Mouse (Mus musculus): Measurements from ENCODE around the gene Hipk1.

The Hipk1 gene

GRCm38 (mm10) chr3:103777940-103778339 lies 13.4 kb downstream of the Hipk1 start:
- ChIA-PET POLR2A (interaction anchor here in 2 of 4 experiments (0.6 to 14.2 kb wide), 7 partner anchors 9 to 224 kb away, joined by 3 to 166 read pairs (median 4); partner anchors contain the start of gene Hipk1 (in 1 of the 2)), CTCF (no interaction called here)

- ChIA-PET POLR2A (interaction anchor here in 2 of 4 experiments (1.2 to 14.2 kb wide), 11 partner anchors 9 to 140 kb away, joined by 3 to 166 read pairs (median 5); partner anchors contain the start of genes Ap4b1 (in 1 of the 2), Dclre1b (in 1 of the 2), Gm43064 (in 1 of the 2) and Hipk1 (in 1 of the 2)), CTCF (no interaction called here)
Measured at GRCm38 (mm10) chr3:103774009-103774408, 17.4 kb downstream of the Hipk1 start.

GRCm38 (mm10) chr3:103773508-103773907 lies 17.9 kb downstream of the Hipk1 start:
- ChIA-PET POLR2A (interaction anchor here (0.5 to 14.2 kb wide), 15 partner anchors 9 to 1849 kb away, joined by 3 to 166 read pairs (median 5); partner anchors contain the start of genes Ap4b1 (in 1 of the 4), Dclre1b (in 1 of the 4), Gm43064 (in 1 of the 4) and Hipk1 (in 1 of the 4)), CTCF (no interaction called here)

GRCm38 (mm10) chr3:103772846-103773245 lies 18.5 kb downstream of the Hipk1 start:
- ChIA-PET CTCF (no interaction called here), POLR2A (interaction anchor here (0.5 to 14.2 kb wide), 16 partner anchors 8 to 1848 kb away, joined by 3 to 166 read pairs (median 4); partner anchors contain the start of genes Ap4b1 (in 2 of the 4), Dclre1b (in 2 of the 4), Gm43064 (in 2 of the 4) and Hipk1 (in 1 of the 4))

- CTCF ChIA-PET = interaction anchor here in 2 of 4 experiments (0.6 to 2.0 kb wide), 4 partner anchors 10 to 34 kb away, joined by 3 to 9 read pairs (median 4); partner anchors contain the start of gene Olfml3 (in 1 of the 2)
Measured at GRCm38 (mm10) chr3:103771531-103772130, 19.7 kb downstream of the Hipk1 start.

GRCm38 (mm10) chr3:103766789-103767188 lies 24.6 kb downstream of the Hipk1 start:
- CTCF ChIA-PET = no interaction called here
- POLR2A ChIA-PET = interaction anchor here in 1 of 4 experiments (2.3 to 14.2 kb wide), 2 partner anchors 12 to 21 kb away, joined by 24 to 166 read pairs; partner anchors contain the start of gene Hipk1

More at GRCm38 (mm10) chr3:103771531-103772130, 19.7 kb downstream of the Hipk1 start:
- POLR2A ChIA-PET = interaction anchor here (0.6 to 14.2 kb wide), 26 partner anchors 8 to 626 kb away, joined by 3 to 166 read pairs (median 4); partner anchors contain the start of genes Ap4b1 (in 3 of the 4), Gm43064 (in 3 of the 4), Rsbn1 (in 3 of the 4) and Dclre1b (in 2 of the 4)

GRCm38 (mm10) chr3:103759261-103759970 lies 31.9 kb downstream of the Hipk1 start:
- CTCF ChIA-PET = interaction anchor here in 1 of 4 experiments (0.5 kb wide), 1 partner anchor 103 kb away, joined by 6 read pairs; no protein-coding TSS in a partner anchor
- POLR2A ChIA-PET = interaction anchor here in 1 of 4 experiments (1.3 to 2.4 kb wide), 5 partner anchors 13 to 129 kb away, joined by 3 to 14 read pairs (median 4); partner anchors contain the start of genes Ap4b1, Dclre1b and Gm43064

- POLR2A ChIA-PET = interaction anchor here in 1 of 4 experiments (0.6 to 2.4 kb wide), 4 partner anchors 14 to 418 kb away, joined by 3 to 14 read pairs (median 6); partner anchors contain the start of genes Ap4b1, Dclre1b and Gm43064
- CTCF ChIA-PET = no interaction called here
Measured at GRCm38 (mm10) chr3:103758456-103758855, 32.9 kb downstream of the Hipk1 start.

GRCm38 (mm10) chr3:103756920-103757319 lies 34.4 kb downstream of the Hipk1 start:
- ChIA-PET POLR2A (interaction anchor here in 2 of 4 experiments (1.0 to 1.7 kb wide), 5 partner anchors 7 to 157 kb away, joined by 4 read pairs; partner anchors contain the start of gene Rsbn1 (in 2 of the 2)), CTCF (interaction anchor here in 2 of 4 experiments (0.6 to 1.3 kb wide), 3 partner anchors 12 to 53 kb away, joined by 4 to 8 read pairs (median 7); partner anchors contain the start of gene Olfml3 (in 1 of the 2))

- ChIA-PET CTCF (no interaction called here), POLR2A (interaction anchor here in 1 of 4 experiments (0.6 to 1.5 kb wide), 5 partner anchors 9 to 159 kb away, joined by 3 to 4 read pairs (median 4); partner anchors contain the start of gene Rsbn1)
Measured at GRCm38 (mm10) chr3:103755351-103755750, 36.0 kb downstream of the Hipk1 start.

- ChIA-PET CTCF (interaction anchor here in 1 of 4 experiments (0.6 kb wide), 1 partner anchor 323 kb away, joined by 3 read pairs; no protein-coding TSS in a partner anchor), POLR2A (interaction anchor here in 2 of 4 experiments (1.2 to 1.6 kb wide), 2 partner anchors 9 to 13 kb away, joined by 3 to 5 read pairs; no protein-coding TSS in a partner anchor)
Measured at GRCm38 (mm10) chr3:103751558-103751957, 39.8 kb downstream of the Hipk1 start.

GRCm38 (mm10) chr3:103746711-103747110 lies 44.7 kb downstream of the Hipk1 start:
- ChIA-PET POLR2A (interaction anchor here in 1 of 4 experiments (1.4 kb wide), 1 partner anchor 12 kb away, joined by 3 read pairs; no protein-coding TSS in a partner anchor), CTCF (no interaction called here)

GRCm38 (mm10) chr3:103745001-103745770 lies 46.2 kb downstream of the Hipk1 start:
- CTCF ChIA-PET = interaction anchor here in 2 of 4 experiments (0.6 to 1.1 kb wide), 2 partner anchors 11 to 305 kb away, joined by 4 read pairs; no protein-coding TSS in a partner anchor
- POLR2A ChIA-PET = interaction anchor here in 2 of 4 experiments (0.6 to 1.2 kb wide), 3 partner anchors 13 to 341 kb away, joined by 3 to 5 read pairs (median 4); no protein-coding TSS in a partner anchor

- POLR2A ChIA-PET = interaction anchor here in 1 of 4 experiments (1.1 kb wide), 1 partner anchor 10 kb away, joined by 4 read pairs; no protein-coding TSS in a partner anchor
- CTCF ChIA-PET = interaction anchor here in 2 of 4 experiments (0.6 to 1.3 kb wide), 3 partner anchors 311 to 447 kb away, joined by 3 to 11 read pairs (median 3); no protein-coding TSS in a partner anchor
Measured at GRCm38 (mm10) chr3:103743208-103743607, 48.2 kb downstream of the Hipk1 start.

- POLR2A ChIA-PET = interaction anchor here in 1 of 4 experiments (0.7 kb wide), 1 partner anchor 133 kb away, joined by 3 read pairs; no protein-coding TSS in a partner anchor
- CTCF ChIA-PET = interaction anchor here in 1 of 4 experiments (2.6 kb wide), 1 partner anchor 116 kb away, joined by 8 read pairs; no protein-coding TSS in a partner anchor
Measured at GRCm38 (mm10) chr3:103740342-103740741, 51.0 kb downstream of the Hipk1 start.

GRCm38 (mm10) chr3:103739329-103739728 lies 52.0 kb downstream of the Hipk1 start, which contains the start of gene Gm10964:
TSS of gene Gm10964 (plus strand) at chr3:103739366.
- CTCF ChIA-PET = interaction anchor here (0.6 to 2.6 kb wide), 9 partner anchors 91 to 963 kb away, joined by 3 to 10 read pairs (median 5); no protein-coding TSS in a partner anchor
- POLR2A ChIA-PET = interaction anchor here in 3 of 4 experiments (0.6 to 2.3 kb wide), 3 partner anchors 143 to 199 kb away, joined by 3 to 5 read pairs (median 4); no protein-coding TSS in a partner anchor
